Mouse (Mus musculus) cerebellum, adult 2 months (tissue): ENCODE data around the gene Prpsap2. TPM values are rescaled to one million over a fixed set of nuclear protein-coding genes. Genes with fewer than 3 reads are reported as not detected.
"Not testable (repeated sequence)": the region's sequence is repeated elsewhere in the genome, so short reads cannot be mapped to it uniquely, and the experiment has no call there.

Experiments used
- DNase-seq, 2 experiments: peaks; one replicate each; pipeline ENCODE4 v3.0.0; 2021
- H3K27ac ChIP-seq: fragments of 200-500 bp; 2 replicates; pipeline ENCODE4 v1.5.1; 2012; ENCODE audit warnings: low read length, control low read depth, inconsistent platforms; ENCODE audit not compliant: insufficient read depth
- H3K27me3 ChIP-seq: fragments of 200-500 bp; 2 replicates; pipeline ENCODE4 v1.6.1; 2012; ENCODE audit warnings: inconsistent platforms, mild to moderate bottlenecking, low read length, moderate library complexity; ENCODE audit not compliant: control insufficient read depth, insufficient read depth
- H3K4me1 ChIP-seq: fragments of 200-500 bp; 2 replicates; pipeline ENCODE4 v1.6.1; 2011; ENCODE audit warnings: low read length; ENCODE audit not compliant: control insufficient read depth, insufficient read depth
- H3K4me3 ChIP-seq: fragments of 200-500 bp; replicated peaks from 2 replicates; pipeline ENCODE3; 2011; ENCODE audit warnings: mild to moderate bottlenecking, low read depth, low read length, control low read depth; ENCODE audit not compliant: insufficient read depth
- CTCF ChIP-seq: fragments of 200-500 bp; IDR thresholded peaks from 2 replicates; pipeline ENCODE4 v1.5.1; 2011; ENCODE audit warnings: low read depth, mild to moderate bottlenecking, control low read depth, low read length, moderate library complexity, borderline replicate concordance; ENCODE audit not compliant: insufficient read depth
- POLR2A ChIP-seq: fragments of 200-500 bp; IDR thresholded peaks from 2 replicates; pipeline ENCODE4 v1.6.1; 2011; ENCODE audit warnings: low read length, control low read depth, borderline replicate concordance; ENCODE audit not compliant: insufficient read depth
- WGBS: fragments of 180-500 bp; shearing (Covaris S2); methylation state at CpG from one replicate; pipeline ENCODE4 v1.1.7; 2018; 5-methylcytosine and 5-hydroxymethylcytosine counted together
- polyA plus RNA-seq: library from polyadenylated mRNA; depleted of rRNA; stranded (reverse); fragments of >200 nt; gene quantifications from 2 replicates; pipeline ENCODE4 v1.2.3, GENCODE M21; 2012; rRNA removed

The Prpsap2 gene
- polyA plus RNA-seq: 41.1 and 47.1 TPM in 2 replicates

DNA sequence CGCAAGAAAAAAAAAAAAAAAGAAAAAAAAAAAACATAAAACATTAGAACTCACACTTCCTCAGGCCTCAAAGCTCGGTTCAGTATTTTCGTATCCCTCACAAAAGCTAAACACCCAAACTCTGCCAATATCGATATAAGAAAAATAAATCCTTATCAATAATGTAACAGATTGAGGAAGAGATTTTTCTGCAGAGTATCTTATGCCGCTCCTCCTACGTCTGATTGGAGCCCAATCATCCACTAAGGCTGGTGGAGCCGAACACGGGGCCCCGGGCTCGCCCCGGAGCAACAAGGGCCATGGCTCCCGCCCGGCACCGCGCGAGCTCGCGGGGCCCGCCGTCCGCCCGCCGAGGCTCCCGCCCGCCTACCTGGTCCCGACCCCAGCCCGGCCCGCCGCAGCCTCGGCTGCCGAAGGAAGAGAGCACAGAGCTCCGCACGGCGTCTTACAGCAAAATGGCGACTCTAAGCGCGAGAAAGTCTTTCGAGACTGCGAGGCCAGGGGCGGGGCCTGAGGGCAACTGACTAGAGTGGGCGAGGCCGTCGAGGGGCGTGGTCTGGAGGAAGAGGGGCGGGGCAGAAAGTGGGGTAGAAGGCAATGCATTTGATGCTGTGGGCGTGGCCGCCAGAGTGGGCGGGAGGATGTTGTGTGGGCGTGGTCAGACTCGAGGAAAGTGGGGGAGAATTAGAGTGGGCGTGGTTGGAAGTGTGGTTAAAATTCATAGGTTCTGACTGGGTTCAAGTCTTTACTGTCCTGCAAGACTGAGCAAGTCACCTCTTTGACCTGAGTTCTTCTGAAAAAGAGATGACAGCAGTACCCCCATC lies at the start of gene Prpsap2:
Gene Prpsap2, minus strand, starts transcription at position 505 of the 824 bp plus-strand sequence.
- Histone ChIP-seq H3K27me3 (no peaks in the 10 kb centered on the region), H3K27ac (0 out of 2 replicates have a peak within 1 kb of the TSS, but pooled peaks have one; percentile 31), H3K4me3 (peak within 1 kb of the TSS; percentile 47), H3K4me1 (no peaks in the 10 kb centered on the region)
- peak; percentile 98 to 100 for DNase-seq
- TF ChIP-seq CTCF: no peak
- TF ChIP-seq POLR2A: peak; percentile 71; the same call in 1 of the 2 replicates
- WGBS: under 1% methylated on average over 51 of the region's 51 CpGs

- Histone ChIP-seq H3K27me3 (no peaks in the 10 kb centered on the region), H3K27ac (no peak overlapping the region), H3K4me1 (no peaks in the 10 kb centered on the region), H3K4me3 (no peak overlapping the region)
- WGBS: 37% methylated on average over 4 of the region's 4 CpGs
- DNase-seq: no peak
- TF ChIP-seq POLR2A: no peak
- TF ChIP-seq CTCF: no peak
These were observed 47.9 kb upstream of the Prpsap2 start for GRCm38 (mm10) chr11:61809793-61810192.

DNA sequence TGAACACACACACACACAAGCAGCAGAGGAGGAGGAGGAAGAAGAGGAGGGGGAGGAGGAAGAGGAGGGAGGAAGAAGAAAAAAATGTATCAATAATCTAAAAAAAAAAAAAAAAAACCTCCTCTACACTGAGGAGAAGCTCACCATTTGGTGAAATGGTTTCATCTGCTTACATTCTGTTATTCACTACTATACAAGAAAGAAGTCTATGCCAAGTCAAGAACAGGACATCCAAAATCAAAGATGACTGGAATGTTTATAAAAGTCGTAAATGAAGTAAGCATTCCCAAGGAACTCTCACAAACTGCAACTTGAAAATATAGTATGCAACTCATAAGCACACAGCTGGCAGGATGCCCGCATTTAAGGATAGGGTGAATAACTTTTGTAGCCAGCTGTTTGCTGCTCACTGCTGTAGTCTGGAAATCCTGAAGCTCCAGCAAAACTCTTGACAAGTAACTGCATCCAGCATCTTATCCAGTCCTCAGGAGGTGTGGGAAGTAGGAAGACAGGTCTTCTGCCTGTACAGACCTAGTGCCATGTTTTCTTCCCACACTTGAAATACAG lies 46.7 kb upstream of the Prpsap2 start:
- 91% methylated on average over 2 of the region's 2 CpGs for WGBS
- Histone ChIP-seq H3K27ac (no peak overlapping the region), H3K4me1 (no peaks in the 10 kb centered on the region), H3K27me3 (no peaks in the 10 kb centered on the region), H3K4me3 (no peak overlapping the region)
- TF ChIP-seq POLR2A: no peak
- TF ChIP-seq CTCF: no peak
- no peak for DNase-seq

- TF ChIP-seq POLR2A (no peak), CTCF (no peak)
- DNase-seq: no peak
- WGBS: 98% methylated on average over 1 of the region's 1 CpGs
- Histone ChIP-seq H3K4me1 (peaks cover 5% of the 10 kb centered on the region), H3K27ac (no peak overlapping the region), H3K27me3 (no peaks in the 10 kb centered on the region), H3K4me3 (no peak overlapping the region)
These were observed 31.6 kb upstream of the Prpsap2 start for GRCm38 (mm10) chr11:61793441-61793840.

GRCm38 (mm10) chr11:61788550-61788949 lies 26.7 kb upstream of the Prpsap2 start:
- Histone ChIP-seq H3K27ac (no peak overlapping the region), H3K4me3 (no peak overlapping the region), H3K27me3 (no peaks in the 10 kb centered on the region), H3K4me1 (no peaks in the 10 kb centered on the region)
- 93% methylated on average over 1 of the region's 1 CpGs for WGBS
- no peak for DNase-seq
- TF ChIP-seq POLR2A: no peak
- TF ChIP-seq CTCF: no peak

GRCm38 (mm10) chr11:61782526-61782925 lies 20.6 kb upstream of the Prpsap2 start:
- DNase-seq, H3K4me1 ChIP-seq: not testable (repeated sequence)

DNA sequence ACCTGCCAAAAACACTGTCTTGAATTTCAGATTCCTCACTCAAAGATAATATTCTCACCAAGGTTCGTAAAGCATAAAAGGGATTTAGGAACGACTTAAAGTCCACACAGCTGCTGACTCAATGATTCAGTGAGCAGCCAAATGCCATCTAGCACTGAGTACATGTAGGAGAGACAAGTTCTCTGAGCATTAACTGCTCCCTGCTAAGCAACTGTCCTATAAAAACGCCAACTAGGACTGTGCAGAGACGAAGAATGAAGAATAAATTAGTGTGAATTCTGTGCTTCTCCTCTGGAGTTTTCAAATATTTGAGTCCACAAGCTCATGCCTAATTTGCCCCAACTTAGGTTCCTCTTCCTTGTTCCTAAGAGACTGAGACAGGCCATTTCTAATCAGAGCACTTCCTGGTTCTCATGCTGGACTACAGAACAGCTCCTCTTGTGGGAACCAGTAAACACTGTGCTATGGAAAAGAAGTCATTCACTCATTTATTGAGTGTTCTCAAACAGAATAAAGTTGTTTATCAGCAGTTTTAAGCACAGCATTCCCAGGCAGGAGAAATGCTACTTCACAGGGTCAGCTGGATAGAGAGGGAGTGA lies 12.8 kb upstream of the Prpsap2 start:
- no peak for DNase-seq
- H3K4me1 ChIP-seq: no peaks in the 10 kb centered on the region

More at GRCm38 (mm10) chr11:61782526-61782925, 20.6 kb upstream of the Prpsap2 start:
- H3K27ac ChIP-seq, H3K27me3 ChIP-seq, H3K4me3 ChIP-seq: not testable (repeated sequence)
- 95% methylated on average over 3 of the region's 3 CpGs for WGBS

More for the DNA sequence above, 12.8 kb upstream of the Prpsap2 start:
- no peaks in the 10 kb centered on the region for H3K27me3 ChIP-seq
- H3K27ac ChIP-seq: no peak overlapping the region
- 81% methylated on average over 4 of the region's 4 CpGs for whole genome bisulfite sequencing
- TF ChIP-seq POLR2A: no peak
- TF ChIP-seq CTCF: no peak
- H3K4me3 ChIP-seq: no peak overlapping the region
